Mouse (Mus musculus) heart, embryonic 11.5 days (tissue): Measurements from ENCODE around the gene Fam240a. TPM values are rescaled to one million over a fixed set of nuclear protein-coding genes. Genes with fewer than 3 reads are reported as not detected.

Experiments used
- ATAC-seq: fragments of 200-750 bp; cut with Nextera tagmentation; replicated peaks from 2 replicates; pipeline ENCODE4 v1.8.0; 2017; ENCODE audit warnings: moderate library complexity; ENCODE audit not compliant: insufficient number of reproducible peaks, low FRiP score, low TSS enrichment
- H3K27ac ChIP-seq: fragments of 300-500 bp; sonication (generic); 2 replicates; pipeline ENCODE4 v1.5.1; 2014; ENCODE audit warnings: mild to moderate bottlenecking, low read depth, low read length
- H3K27me3 ChIP-seq: fragments of 300-500 bp; sonication (generic); 2 replicates; pipeline ENCODE4 v1.6.1; 2014; ENCODE audit warnings: mild to moderate bottlenecking, low read length, mixed read lengths; ENCODE audit not compliant: control insufficient read depth, insufficient read depth
- H3K36me3 ChIP-seq: fragments of 300-500 bp; sonication (generic); 2 replicates; pipeline ENCODE4 v1.6.1; 2014; ENCODE audit warnings: mild to moderate bottlenecking, low read length, moderate library complexity, mixed read lengths; ENCODE audit not compliant: control insufficient read depth, insufficient read depth
- H3K4me1 ChIP-seq: fragments of 300-500 bp; sonication (generic); 2 replicates; pipeline ENCODE4 v1.6.1; 2014; ENCODE audit warnings: low read length; ENCODE audit not compliant: control insufficient read depth, insufficient read depth
- H3K4me2 ChIP-seq: fragments of 300-500 bp; sonication (generic); 2 replicates; pipeline ENCODE4 v1.6.1; 2014; ENCODE audit warnings: mild to moderate bottlenecking, moderate library complexity
- H3K4me3 ChIP-seq: fragments of 300-500 bp; sonication (generic); 2 replicates; pipeline ENCODE4 v1.5.1; 2014; ENCODE audit warnings: low read depth, low read length
- H3K9ac ChIP-seq: fragments of 300-500 bp; sonication (generic); 2 replicates; pipeline ENCODE4 v1.6.1; 2014; ENCODE audit warnings: mild to moderate bottlenecking, low read depth, low read length, moderate library complexity
- H3K9me3 ChIP-seq: fragments of 300-500 bp; sonication (generic); replicated peaks from 2 replicates; pipeline ENCODE4 v1.6.1; 2016; ENCODE audit warnings: low read length; ENCODE audit not compliant: control insufficient read depth
- WGBS: fragments of 180-500 bp; shearing (Covaris S2); extraction: QIAGEN DNeasy Blood & Tissue Kit; methylation state at CpG from one replicate; pipeline ENCODE4 v1.1.7; 2014; ENCODE audit not compliant: insufficient replicate concordance; 5-methylcytosine and 5-hydroxymethylcytosine counted together
- polyA plus RNA-seq: library from polyadenylated mRNA; unstranded; fragments of >200 nt; fragmentation: Nextera tagmentation; extraction: Ambion mirVana; gene quantifications from 2 replicates; pipeline ENCODE4 v1.2.1, GENCODE M21; 2014

Gene Fam240a
- polyA plus RNA-seq, 1 experiment from 2014 or later = not detected

- WGBS = 63% methylated on average over 10 of the region's 10 CpGs
- no peaks in the 10 kb centered on the region for H3K4me1 ChIP-seq
Measured at GRCm38 (mm10) chr9:110893429-110893828, 23.2 kb downstream of the Fam240a start.

GRCm38 (mm10) chr9:110892552-110892951 lies 24.1 kb downstream of the Fam240a start:
- 70% methylated on average over 3 of the region's 3 CpGs for WGBS
- no peak for ATAC-seq
- no peak overlapping the region for H3K4me3 ChIP-seq
- no peaks in the 10 kb centered on the region for H3K36me3 ChIP-seq
- H3K4me2 ChIP-seq = no peak overlapping the region
- no peak overlapping the region for H3K9ac ChIP-seq
- H3K4me1 ChIP-seq = no peaks in the 10 kb centered on the region
- peaks cover 9% of the 10 kb centered on the region for H3K27me3 ChIP-seq
- H3K27ac ChIP-seq = no peak overlapping the region
- no peaks in the 10 kb centered on the region for H3K9me3 ChIP-seq

More at GRCm38 (mm10) chr9:110893429-110893828, 23.2 kb downstream of the Fam240a start:
- no peak overlapping the region for H3K4me3 ChIP-seq
- H3K27me3 ChIP-seq = peaks cover 9% of the 10 kb centered on the region
- no peak overlapping the region for H3K27ac ChIP-seq
- no peaks in the 10 kb centered on the region for H3K9me3 ChIP-seq
- ATAC-seq = no peak
- H3K36me3 ChIP-seq = no peaks in the 10 kb centered on the region
- no peak overlapping the region for H3K4me2 ChIP-seq
- H3K9ac ChIP-seq = no peak overlapping the region

GRCm38 (mm10) chr9:110891077-110891828 lies 25.4 kb downstream of the Fam240a start:
- Histone ChIP-seq H3K4me1 (no peaks in the 10 kb centered on the region), H3K9ac (no peak overlapping the region), H3K27ac (no peak overlapping the region), H3K4me3 (no peak overlapping the region), H3K27me3 (peaks cover 9% of the 10 kb centered on the region), H3K4me2 (no peak overlapping the region), H3K9me3 (no peaks in the 10 kb centered on the region), H3K36me3 (no peaks in the 10 kb centered on the region)
- ATAC-seq = no peak
- 61% methylated on average over 12 of the region's 12 CpGs for WGBS

GRCm38 (mm10) chr9:110890026-110890783 lies 26.5 kb downstream of the Fam240a start:
- ATAC-seq = no peak
- WGBS = 13% methylated on average over 21 of the region's 21 CpGs
- no peak overlapping the region for H3K4me3 ChIP-seq
- H3K27ac ChIP-seq = no peak overlapping the region
- H3K9me3 ChIP-seq = no peaks in the 10 kb centered on the region
- peak overlapping the region; percentile 9; the same call in 1 of the 2 replicates for H3K4me2 ChIP-seq
- H3K27me3 ChIP-seq = peaks cover 9% of the 10 kb centered on the region
- H3K4me1 ChIP-seq = no peaks in the 10 kb centered on the region
- H3K9ac ChIP-seq = no peak overlapping the region
- no peaks in the 10 kb centered on the region for H3K36me3 ChIP-seq

- no peak overlapping the region for H3K9ac ChIP-seq
- WGBS = 83% methylated on average over 14 of the region's 14 CpGs
Measured at GRCm38 (mm10) chr9:110888935-110889334, 27.7 kb downstream of the Fam240a start.

GRCm38 (mm10) chr9:110887388-110888303 lies 29.0 kb downstream of the Fam240a start:
- no peak for ATAC-seq
- Histone ChIP-seq H3K4me3 (no peak overlapping the region), H3K9me3 (no peaks in the 10 kb centered on the region), H3K36me3 (no peaks in the 10 kb centered on the region), H3K27me3 (no peaks in the 10 kb centered on the region; the same call in 1 of the 2 replicates), H3K4me1 (no peaks in the 10 kb centered on the region), H3K9ac (no peak overlapping the region), H3K4me2 (no peak overlapping the region), H3K27ac (no peak overlapping the region)
- WGBS = 64% methylated on average over 9 of the region's 9 CpGs

More at GRCm38 (mm10) chr9:110888935-110889334, 27.7 kb downstream of the Fam240a start:
- Histone ChIP-seq H3K27ac (no peak overlapping the region), H3K9me3 (no peaks in the 10 kb centered on the region), H3K36me3 (no peaks in the 10 kb centered on the region), H3K4me3 (no peak overlapping the region), H3K27me3 (peaks cover 5% of the 10 kb centered on the region), H3K4me1 (no peaks in the 10 kb centered on the region), H3K4me2 (no peak overlapping the region)
- no peak for ATAC-seq

GRCm38 (mm10) chr9:110881953-110882352 lies 34.7 kb downstream of the Fam240a start:
- Histone ChIP-seq H3K4me2 (no peak overlapping the region), H3K4me3 (no peak overlapping the region), H3K4me1 (peaks cover 11% of the 10 kb centered on the region; the same call in 1 of the 2 replicates), H3K9ac (no peak overlapping the region), H3K36me3 (no peaks in the 10 kb centered on the region), H3K27ac (no peak overlapping the region), H3K9me3 (no peaks in the 10 kb centered on the region), H3K27me3 (peaks cover 40% of the 10 kb centered on the region)
- 61% methylated on average over 7 of the region's 7 CpGs for WGBS
- ATAC-seq = no peak

- Histone ChIP-seq H3K9me3 (no peaks in the 10 kb centered on the region), H3K27me3 (peaks cover 40% of the 10 kb centered on the region), H3K27ac (no peak overlapping the region), H3K4me1 (peaks cover 11% of the 10 kb centered on the region; the same call in 1 of the 2 replicates), H3K4me2 (peak overlapping the region; percentile 96), H3K4me3 (peak overlapping the region; percentile 67), H3K36me3 (no peaks in the 10 kb centered on the region), H3K9ac (no peak overlapping the region; the same call in 1 of the 2 replicates)
- WGBS = 67% methylated on average over 4 of the region's 4 CpGs
- ATAC-seq = no peak
Measured at GRCm38 (mm10) chr9:110880772-110881171, 35.9 kb downstream of the Fam240a start.
